In the genomic region with DNA sequence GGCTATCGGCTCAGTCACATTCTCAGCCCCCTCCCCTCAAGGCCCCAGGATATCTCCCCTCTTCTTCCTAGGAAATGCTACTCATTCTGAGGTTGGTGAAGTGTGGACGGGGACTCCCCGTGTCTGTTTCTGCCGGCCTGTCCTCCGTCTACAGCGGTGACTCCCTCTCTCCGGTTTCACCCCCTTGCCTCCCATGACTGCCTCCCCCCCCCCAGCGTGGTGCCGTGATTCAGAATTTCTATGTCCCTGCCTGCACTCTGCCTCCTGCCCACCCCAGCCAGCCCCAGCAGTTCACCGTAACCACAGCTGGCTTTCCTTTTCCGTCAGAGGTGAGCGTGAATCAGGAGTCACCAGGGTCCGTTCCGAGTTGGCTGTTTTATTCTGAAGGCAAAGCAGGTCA, we compare ENCODE assay signal across 20 mouse cellular contexts.
DNase-seq lines count a peak whose midpoint lies in the region; ATAC-seq and TF ChIP-seq lines count a peak whose summit lies in the region.
"Had no signal": no experiment of that assay in that cellular context is flagged by ENCODE, and none has a peak within 500 bp of the region (broad histone marks: within the 10 kb centered on the region; RNA-seq: fewer than 3 reads in every experiment).

No protein-coding gene starts in this region.

- CTCF ChIA-PET in Patski (lab: Charles Lee), result no interaction called here

- TF ChIP-seq EP300 in lung, postnatal 0 days (IDR thresholded peaks at IDR 0.05), result no peak

- H3K36me3 ChIP-seq in hindbrain, embryonic 12.5 days, result no peaks in the 10 kb centered on the region
- no peaks in the 10 kb centered on the region for H3K36me3 ChIP-seq in hindbrain, postnatal 0 days (ENCODE audit: insufficient read depth, low read length)
- no peaks in the 10 kb centered on the region for H3K36me3 ChIP-seq in limb, embryonic 13.5 days
- H3K36me3 ChIP-seq in lung, postnatal 0 days (ENCODE audit: insufficient read depth, low read length), result no peaks in the 10 kb centered on the region
- H3K36me3 ChIP-seq: forebrain, embryonic 12.5 days; intestine, embryonic 15.5 days; midbrain, embryonic 12.5 days had no signal

- POLR2A ChIA-PET in Patski (lab: Charles Lee), result no interaction called here

- H3K27ac ChIP-seq in hindbrain, embryonic 12.5 days, result no peak overlapping the region
- H3K27ac ChIP-seq in hindbrain, postnatal 0 days, result no peak overlapping the region
- H3K27ac ChIP-seq in limb, embryonic 13.5 days, result no peak overlapping the region
- no peak overlapping the region for H3K27ac ChIP-seq in lung, postnatal 0 days (ENCODE audit: low read length)
- H3K27ac ChIP-seq: forebrain, embryonic 12.5 days; intestine, embryonic 15.5 days; left cerebral cortex, adult 2 months; liver, embryonic 14.5 days; midbrain, embryonic 12.5 days had no signal

- H3K4me2 ChIP-seq in hindbrain, embryonic 12.5 days (replicated peaks), result no peak overlapping the region
- H3K4me2 ChIP-seq in hindbrain, postnatal 0 days (ENCODE audit: low read depth, low read length), result no peak overlapping the region
- H3K4me2 ChIP-seq in limb, embryonic 13.5 days (replicated peaks), result no peak overlapping the region
- no peak overlapping the region for H3K4me2 ChIP-seq in lung, postnatal 0 days (replicated peaks; ENCODE audit: low read depth, low read length)
- H3K4me2 ChIP-seq: forebrain, embryonic 12.5 days; intestine, embryonic 15.5 days; midbrain, embryonic 12.5 days had no signal

- H3K4me3 ChIP-seq in hindbrain, embryonic 12.5 days, result no peak overlapping the region
- no peak overlapping the region for H3K4me3 ChIP-seq in hindbrain, postnatal 0 days (ENCODE audit: low read length)
- no peak overlapping the region for H3K4me3 ChIP-seq in limb, embryonic 13.5 days
- no peak overlapping the region for H3K4me3 ChIP-seq in lung, postnatal 0 days (ENCODE audit: low read depth, low read length)
- H3K4me3 ChIP-seq: forebrain, embryonic 12.5 days; intestine, embryonic 15.5 days; left cerebral cortex, adult 2 months; midbrain, embryonic 12.5 days; myocyte had no signal

- 75% methylated on average over 14 of the region's 14 CpGs for WGBS in hindbrain, embryonic 12.5 days
- WGBS in hindbrain, postnatal 0 days, result 81% methylated on average over 14 of the region's 14 CpGs
- WGBS in limb, embryonic 13.5 days, result 60% methylated on average over 14 of the region's 14 CpGs
- WGBS in lung, postnatal 0 days, result 73% methylated on average over 14 of the region's 14 CpGs

- no peak for ATAC-seq in hindbrain, embryonic 12.5 days (ENCODE audit: low FRiP score)
- ATAC-seq in hindbrain, postnatal 0 days, result no peak
- ATAC-seq in Patski, result peak; percentile 72
- ATAC-seq in limb, embryonic 13.5 days (ENCODE audit: low FRiP score, low read depth), result no peak
- ATAC-seq in lung, postnatal 0 days, result no peak
- ATAC-seq: intestine, embryonic 15.5 days had no signal

- peak; percentile 33 for DNase-seq in adrenal gland, adult 2 months
- no peak for DNase-seq in adrenal gland, postnatal 10 days
- no peak for DNase-seq in hindbrain, postnatal 0 days (ENCODE audit: low spot score)
- DNase-seq in Patski (ENCODE audit: low read depth, low spot score), result peak; percentile 83
- DNase-seq in lung, postnatal 0 days (ENCODE audit: low spot score), result no peak
- DNase-seq: adrenal gland, postnatal 25 days; cerebellum, adult 11-12 months; cerebellum, postnatal 14 days; gastrocnemius, postnatal 14 days; heart, adult 18-20 months; kidney, postnatal 14 days; thymus, postnatal 14 days had no signal

- no peaks in the 10 kb centered on the region for H3K27me3 ChIP-seq in hindbrain, embryonic 12.5 days
- no peaks in the 10 kb centered on the region for H3K27me3 ChIP-seq in hindbrain, postnatal 0 days (ENCODE audit: insufficient read depth, low read length)
- no peaks in the 10 kb centered on the region for H3K27me3 ChIP-seq in Patski
- no peaks in the 10 kb centered on the region for H3K27me3 ChIP-seq in limb, embryonic 13.5 days
- no peaks in the 10 kb centered on the region for H3K27me3 ChIP-seq in lung, postnatal 0 days (replicated peaks; ENCODE audit: insufficient read depth, low read length)
- H3K27me3 ChIP-seq: forebrain, embryonic 12.5 days; intestine, embryonic 15.5 days; midbrain, embryonic 12.5 days had no signal

- H3K9me3 ChIP-seq in hindbrain, embryonic 12.5 days (replicated peaks), result no peaks in the 10 kb centered on the region
- H3K9me3 ChIP-seq in hindbrain, postnatal 0 days (ENCODE audit: low read length), result no peaks in the 10 kb centered on the region
- H3K9me3 ChIP-seq in limb, embryonic 13.5 days, result no peaks in the 10 kb centered on the region; the same call in 1 of the 2 replicates
- no peaks in the 10 kb centered on the region for H3K9me3 ChIP-seq in lung, postnatal 0 days (ENCODE audit: low read length)
- H3K9me3 ChIP-seq: forebrain, embryonic 12.5 days; intestine, embryonic 15.5 days; midbrain, embryonic 12.5 days had no signal

- peaks cover 3% of the 10 kb centered on the region; the same call in 1 of the 2 replicates for H3K4me1 ChIP-seq in hindbrain, embryonic 12.5 days
- no peaks in the 10 kb centered on the region for H3K4me1 ChIP-seq in hindbrain, postnatal 0 days (ENCODE audit: insufficient read depth, low read length)
- H3K4me1 ChIP-seq in limb, embryonic 13.5 days, result peaks cover 21% of the 10 kb centered on the region
- no peaks in the 10 kb centered on the region for H3K4me1 ChIP-seq in lung, postnatal 0 days (ENCODE audit: insufficient read depth, low read depth, low read length)
- H3K4me1 ChIP-seq: forebrain, embryonic 12.5 days; midbrain, embryonic 12.5 days had no signal

- TF ChIP-seq CTCF in hindbrain, postnatal 0 days (IDR thresholded peaks at IDR 0.05; ENCODE audit: low read depth), result no peak
- TF ChIP-seq CTCF in Patski (IDR thresholded peaks at IDR 0.05), result no peak
- TF ChIP-seq CTCF in lung, postnatal 0 days (IDR thresholded peaks at IDR 0.05), result no peak

- peak overlapping the region; percentile 19; the same call in 1 of the 2 replicates for H3K9ac ChIP-seq in hindbrain, embryonic 12.5 days
- H3K9ac ChIP-seq in hindbrain, postnatal 0 days (replicated peaks; ENCODE audit: low read length), result no peak overlapping the region
- H3K9ac ChIP-seq in limb, embryonic 13.5 days, result peak overlapping the region; percentile 25; the same call in 1 of the 2 replicates
- no peak overlapping the region for H3K9ac ChIP-seq in lung, postnatal 0 days (replicated peaks; ENCODE audit: low read depth)
- H3K9ac ChIP-seq: forebrain, embryonic 12.5 days; intestine, embryonic 15.5 days; liver, embryonic 14.5 days; midbrain, embryonic 12.5 days had no signal

- in situ Hi-C loops in Patski (cut with MboI; ENCODE audit: low pct_unique_long_range_greater_than_20kb), result no loop called here

Comparison
In these comparisons a context has a peak if more than half of its experiments do, and no peak if none do; other contexts are left out.
1. DNase-seq: peak in adrenal gland, adult 2 months (single experiment) and Patski (single experiment); none in adrenal gland, postnatal 10 days (single experiment), hindbrain, postnatal 0 days (single experiment) and lung, postnatal 0 days (single experiment).
2. H3K9ac ChIP-seq: peak in hindbrain, embryonic 12.5 days (single experiment) and limb, embryonic 13.5 days (single experiment); none in hindbrain, postnatal 0 days (single experiment) and lung, postnatal 0 days (single experiment).